Mouse (Mus musculus) bone marrow, adult 2 months (tissue): ENCODE results near the gene Ppp4r3a. TPM values are rescaled to one million over a fixed set of nuclear protein-coding genes. Genes with fewer than 3 reads are reported as not detected.
A peak's percentile ranks its signal among the peaks of the same experiment; 100 is the strongest.

Source experiments
- H3K27ac ChIP-seq: fragments of 200-500 bp; 2 replicates; pipeline ENCODE4 v1.5.1; 2012; ENCODE audit warnings: low read depth, mild to moderate bottlenecking, control low read depth, inconsistent platforms, low read length; ENCODE audit not compliant: control insufficient read depth, poor library complexity, insufficient read depth
- H3K4me1 ChIP-seq: fragments of 200-500 bp; 2 replicates; pipeline ENCODE4 v1.6.1; 2011; ENCODE audit warnings: low read length; ENCODE audit not compliant: control insufficient read depth, insufficient read depth
- H3K4me3 ChIP-seq: fragments of 200-500 bp; replicated peaks from 2 replicates; pipeline ENCODE3; 2011; ENCODE audit warnings: mild to moderate bottlenecking, low read depth, low read length, control low read depth; ENCODE audit not compliant: control insufficient read depth
- CTCF ChIP-seq: fragments of 200-500 bp; IDR thresholded peaks from 2 replicates; pipeline ENCODE4 v1.5.1; 2011; ENCODE audit warnings: low read length, control low read depth; ENCODE audit not compliant: control insufficient read depth, insufficient read depth
- POLR2A ChIP-seq: fragments of 200-500 bp; IDR thresholded peaks from 2 replicates; pipeline ENCODE4 v1.6.1; 2011; ENCODE audit warnings: low read depth, mild to moderate bottlenecking, control low read depth, low read length, borderline replicate concordance; ENCODE audit not compliant: control insufficient read depth
- WGBS: fragments of 180-500 bp; shearing (Covaris S2); methylation state at CpG from one replicate; pipeline ENCODE4 v1.1.7; 2018; 5-methylcytosine and 5-hydroxymethylcytosine counted together
- polyA plus RNA-seq: library from polyadenylated mRNA; stranded (reverse); fragments of >200 nt; gene quantifications from 2 replicates; pipeline ENCODE4 v1.2.4, GENCODE M21; 2011; ENCODE audit warnings: low replicate concordance; ENCODE audit not compliant: missing spikeins, insufficient read depth, insufficient read length

The Ppp4r3a gene
- polyA plus RNA-seq, 1 experiment = 45.0 TPM

DNA sequence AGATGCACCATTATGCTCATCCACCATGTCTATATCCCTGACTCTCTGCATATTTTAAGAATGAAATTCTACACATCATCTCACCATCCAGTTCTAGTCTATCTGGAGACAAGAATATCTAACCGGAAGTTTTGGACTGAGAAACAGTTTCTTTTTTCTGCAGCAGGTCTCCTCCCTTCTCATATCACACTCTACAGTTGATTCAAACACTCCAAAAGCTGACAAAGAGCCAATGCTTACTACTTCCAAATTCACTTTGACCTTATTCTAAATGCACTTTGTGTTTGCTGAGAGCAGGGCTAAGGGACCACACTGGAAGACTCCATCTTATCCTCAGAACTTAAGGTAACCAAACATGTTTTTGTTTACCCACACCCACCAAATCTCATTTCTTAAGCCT, 13.7 kb downstream of the Ppp4r3a start:
- WGBS = 38% methylated on average over 1 of the region's 1 CpGs
- Histone ChIP-seq H3K4me1 (no peaks in the 10 kb centered on the region), H3K27ac (no peak overlapping the region), H3K4me3 (no peak overlapping the region)
- TF ChIP-seq POLR2A = no peak
- no peak for TF ChIP-seq CTCF

DNA sequence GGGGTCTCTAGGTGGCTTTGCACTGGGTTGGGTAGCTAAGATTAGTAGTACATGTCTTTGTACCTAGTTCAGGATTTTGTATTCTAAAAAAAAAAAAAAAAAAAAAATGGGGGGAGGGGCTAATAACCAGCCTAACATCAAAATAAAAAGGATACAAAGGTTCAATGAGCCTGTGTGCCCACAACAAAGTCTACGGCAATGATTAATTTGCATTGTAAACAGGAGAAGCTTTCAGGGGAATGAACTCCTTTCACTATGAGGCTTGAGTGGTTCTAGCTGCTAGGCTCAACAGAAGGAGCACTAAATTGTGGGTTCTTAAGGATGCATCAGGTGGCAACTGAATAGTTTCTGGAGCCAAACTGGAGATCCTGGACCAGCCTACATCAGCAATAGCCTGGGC, 17.2 kb downstream of the Ppp4r3a start:
- TF ChIP-seq POLR2A (no peak), CTCF (no peak)
- Histone ChIP-seq H3K27ac (no peak overlapping the region), H3K4me3 (no peak overlapping the region), H3K4me1 (no peaks in the 10 kb centered on the region)
- 97% methylated on average over 1 of the region's 1 CpGs for WGBS

DNA sequence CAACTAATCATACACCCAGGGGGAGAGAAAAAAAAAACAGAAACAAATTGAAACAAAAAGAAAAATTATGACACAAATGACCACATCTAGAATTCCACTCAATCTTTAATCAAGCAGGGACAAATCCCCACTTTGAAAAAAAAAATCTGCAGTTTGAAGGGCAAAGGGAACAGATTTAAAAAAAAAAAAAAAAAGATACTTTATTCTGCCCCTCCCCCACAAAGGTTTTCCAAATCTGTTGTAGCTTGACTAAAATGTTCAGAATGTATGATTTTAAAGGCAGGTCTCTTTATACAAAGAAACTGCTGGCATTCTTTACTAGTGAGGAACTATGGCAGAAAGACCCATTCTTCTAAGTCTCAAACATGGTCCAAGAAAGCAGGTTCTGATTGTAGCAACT, 43.5 kb downstream of the Ppp4r3a start:
- TF ChIP-seq POLR2A (no peak), CTCF (no peak)
- Histone ChIP-seq H3K27ac (no peak overlapping the region), H3K4me1 (no peaks in the 10 kb centered on the region), H3K4me3 (no peak overlapping the region)

DNA sequence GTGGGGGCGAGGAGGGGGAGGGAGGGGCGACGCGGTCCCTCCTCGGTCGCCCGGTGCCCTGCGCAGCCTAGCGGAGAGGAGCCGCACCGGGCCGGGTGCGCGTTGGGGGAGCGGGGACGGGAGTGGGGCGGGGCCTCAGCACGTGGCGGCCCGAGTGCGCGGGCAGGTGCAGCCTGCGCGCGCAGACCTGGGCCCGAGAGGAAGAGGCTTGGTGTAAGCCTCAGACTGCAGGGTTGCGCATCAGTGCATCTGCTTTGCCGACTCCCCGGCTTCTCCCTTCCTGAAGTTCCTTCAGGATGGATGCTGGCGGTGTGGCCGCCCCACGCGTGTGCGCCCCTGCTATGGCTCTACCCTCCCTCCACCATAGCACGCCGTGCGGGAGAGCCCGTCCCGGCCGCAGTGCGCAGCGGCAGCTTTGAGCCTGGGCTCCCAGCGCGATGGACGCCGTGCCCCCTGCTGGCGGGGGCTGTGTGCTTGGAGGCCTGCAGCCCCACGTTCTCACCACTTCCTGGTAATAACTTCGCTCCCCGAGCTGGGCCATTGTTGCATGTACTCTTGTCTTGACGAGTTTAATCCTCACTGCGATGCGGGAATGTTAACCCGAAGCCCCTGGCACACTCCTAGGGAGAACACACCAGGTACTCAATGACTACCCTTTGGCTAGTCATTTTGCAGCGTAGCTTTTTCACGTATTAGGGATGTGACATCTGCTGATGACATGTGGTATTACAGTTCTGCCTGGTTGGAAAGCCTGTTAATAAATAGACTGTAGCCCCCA, 54.4 kb downstream of the Ppp4r3a start, which contains the start of gene Ccdc88c:
Gene Ccdc88c (minus strand): TSS at position 103 of the 778 bp plus-strand sequence.
- Histone ChIP-seq H3K4me1 (peaks cover 4% of the 10 kb centered on the region; the same call in 1 of the 2 replicates), H3K4me3 (peak within 1 kb of the TSS; percentile 87), H3K27ac (peak within 1 kb of the TSS; percentile 95)
- WGBS = 1% methylated on average over 49 of the region's 56 CpGs
- TF ChIP-seq POLR2A (peak; percentile 51; the same call in 1 of the 2 replicates), CTCF (peak; percentile 79)

DNA sequence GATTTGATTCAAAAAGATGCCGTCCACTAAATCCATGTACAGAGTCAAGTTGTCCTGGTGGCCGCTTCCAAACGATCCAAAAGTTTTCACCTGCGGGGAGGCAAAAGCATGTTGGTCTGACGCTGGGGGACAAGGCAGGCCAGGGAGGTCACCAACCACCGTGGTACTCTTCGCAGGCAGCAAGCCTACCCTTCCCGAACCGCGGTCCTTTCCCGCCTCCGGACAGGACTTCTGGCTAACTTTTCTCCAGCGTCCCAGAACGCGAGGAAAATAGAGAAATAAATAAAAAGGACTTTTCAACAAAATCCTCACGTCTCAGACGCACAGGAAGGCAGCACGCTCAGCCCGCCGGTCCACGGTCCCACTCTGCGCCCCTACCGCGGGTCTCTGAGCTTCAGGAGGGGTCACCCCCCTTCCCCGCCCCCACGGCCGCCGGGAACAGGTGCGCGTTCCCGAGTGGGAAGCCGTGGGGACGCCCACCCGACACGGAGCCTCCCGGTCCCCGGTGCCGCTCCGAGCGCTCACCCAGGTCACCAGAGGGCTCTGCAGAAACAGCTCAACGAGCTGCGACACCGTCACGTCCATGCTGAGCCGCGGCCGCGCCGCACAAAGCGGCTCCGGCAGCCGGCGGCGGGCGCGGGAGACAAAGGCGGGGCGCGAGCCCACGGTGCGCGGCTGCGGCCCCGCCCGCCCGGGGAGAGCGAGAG, 55.1 kb downstream of the Ppp4r3a start:
- Histone ChIP-seq H3K4me3 (peak overlapping the region; percentile 87), H3K27ac (peak overlapping the region; percentile 95), H3K4me1 (peaks cover 4% of the 10 kb centered on the region; the same call in 1 of the 2 replicates)
- TF ChIP-seq POLR2A (peak; percentile 66; the same call in 1 of the 2 replicates), CTCF (no peak)
- WGBS = under 1% methylated on average over 67 of the region's 67 CpGs

DNA sequence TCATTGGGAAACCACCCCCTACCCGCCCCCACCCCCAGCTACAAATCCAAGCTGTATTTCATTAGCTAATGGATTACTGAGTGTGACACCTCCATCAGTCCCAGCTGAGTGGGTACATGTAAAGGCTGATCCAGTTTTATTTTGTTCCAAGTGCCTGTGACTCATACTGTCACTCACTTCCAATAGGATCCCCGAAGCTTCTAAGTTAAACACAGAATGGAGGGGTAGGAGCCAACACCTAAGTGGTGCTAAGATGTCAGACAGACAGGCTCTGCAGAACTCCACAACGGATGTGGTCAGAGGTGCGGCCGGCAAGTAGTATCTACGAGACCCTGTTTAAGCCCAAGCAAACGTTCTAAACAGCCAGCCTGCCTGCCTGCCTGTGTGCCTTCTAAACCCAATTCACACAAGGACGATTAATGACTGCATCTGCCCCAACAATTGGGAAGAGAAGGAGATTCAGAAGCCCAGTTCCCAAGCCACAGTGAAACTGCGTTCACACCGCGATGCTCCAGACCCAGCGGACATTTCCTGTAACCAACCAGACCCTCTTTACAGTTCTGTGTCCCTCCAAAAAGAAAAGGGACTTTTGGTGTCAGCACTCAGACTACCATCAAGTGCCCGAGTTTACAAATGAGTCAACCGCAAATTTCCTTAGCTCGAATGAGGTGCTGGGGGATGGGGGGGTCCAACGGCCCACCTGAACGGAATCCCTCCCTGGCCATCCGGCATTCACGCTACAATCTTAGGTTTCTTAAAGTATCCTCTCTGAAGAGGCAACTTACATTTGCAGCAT, 55.9 kb downstream of the Ppp4r3a start:
- under 1% methylated on average over 19 of the region's 19 CpGs for WGBS
- TF ChIP-seq CTCF (no peak), POLR2A (no peak)
- H3K27ac ChIP-seq = peak overlapping the region; percentile 95
- peak overlapping the region; percentile 87 for H3K4me3 ChIP-seq
- peaks cover 4% of the 10 kb centered on the region; the same call in 1 of the 2 replicates for H3K4me1 ChIP-seq

DNA sequence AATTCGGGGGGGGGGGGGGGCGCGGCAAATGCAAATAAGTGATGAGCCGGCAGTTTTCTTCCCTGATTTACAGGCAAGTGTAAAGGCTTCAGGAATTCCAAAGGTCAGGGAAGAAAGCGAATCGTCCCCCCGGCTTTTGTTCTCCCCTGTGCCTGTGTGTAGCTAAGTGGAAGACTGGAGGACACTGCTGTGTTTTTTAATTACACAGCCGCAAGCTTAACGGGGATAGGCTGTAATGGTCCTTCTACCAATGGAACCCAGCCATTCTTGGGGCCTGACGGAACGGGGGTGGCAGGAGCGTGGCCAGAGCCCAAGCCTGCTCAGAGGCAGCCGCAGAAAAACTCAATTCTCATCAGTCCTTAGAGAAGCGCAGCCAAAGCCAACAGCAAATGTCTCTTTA, 56.6 kb downstream of the Ppp4r3a start:
- 52% methylated on average over 14 of the region's 14 CpGs for WGBS
- H3K4me1 ChIP-seq = peaks cover 4% of the 10 kb centered on the region; the same call in 1 of the 2 replicates

More for the DNA sequence above, 56.6 kb downstream of the Ppp4r3a start:
- Histone ChIP-seq H3K4me3 (peak overlapping the region; percentile 65), H3K27ac (peak overlapping the region; percentile 50)
- TF ChIP-seq POLR2A (no peak), CTCF (no peak)
